Mouse (Mus musculus): ENCODE data around the gene Sdc3.

Gene Sdc3

GRCm38 (mm10) chr4:130820594-130821255, 28.4 kb downstream of the Sdc3 start:
- no peak for DNase-seq (ENCODE audit: low spot score in 2 of 2)

GRCm38 (mm10) chr4:130828851-130829673, 36.7 kb downstream of the Sdc3 start:
- no peak for DNase-seq (ENCODE audit: low spot score in 2 of 2)

- DNase-seq (ENCODE audit: low spot score in 2 of 2) = no peak
Measured at GRCm38 (mm10) chr4:130834122-130834521, 41.8 kb downstream of the Sdc3 start.

- no peak for DNase-seq (ENCODE audit: low spot score in 2 of 2)
Measured at GRCm38 (mm10) chr4:130835550-130835949, 43.2 kb downstream of the Sdc3 start.

- DNase-seq (ENCODE audit: low spot score in 2 of 2) = no peak
Measured at GRCm38 (mm10) chr4:130836281-130837061, 44.1 kb downstream of the Sdc3 start.

GRCm38 (mm10) chr4:130838585-130838984, 46.2 kb downstream of the Sdc3 start:
- DNase-seq (ENCODE audit: low spot score in 2 of 2) = no peak

- no peak for DNase-seq (ENCODE audit: low spot score in 2 of 2)
Measured at GRCm38 (mm10) chr4:130841107-130841840, 48.9 kb downstream of the Sdc3 start.

GRCm38 (mm10) chr4:130848814-130849213, 56.5 kb downstream of the Sdc3 start:
- DNase-seq (ENCODE audit: low spot score in 2 of 2) = no peak

GRCm38 (mm10) chr4:130857661-130858060, 65.3 kb downstream of the Sdc3 start:
- no peak for DNase-seq (ENCODE audit: low spot score in 2 of 2)

- DNase-seq (ENCODE audit: low spot score in 2 of 2) = no peak
Measured at GRCm38 (mm10) chr4:130858880-130859279, 66.5 kb downstream of the Sdc3 start.

- DNase-seq (ENCODE audit: low spot score in 2 of 2) = no peak
Measured at GRCm38 (mm10) chr4:130859467-130859866, 67.1 kb downstream of the Sdc3 start.

- DNase-seq (ENCODE audit: low spot score in 2 of 2) = no peak
Measured at GRCm38 (mm10) chr4:130860902-130861652, 68.7 kb downstream of the Sdc3 start.

GRCm38 (mm10) chr4:130861653-130862208, 69.4 kb downstream of the Sdc3 start:
- peak; percentile 92 to 94 for DNase-seq (ENCODE audit: low spot score in 2 of 2)

- DNase-seq (ENCODE audit: low spot score in 2 of 2) = no peak
Measured at GRCm38 (mm10) chr4:130862538-130862937, 70.2 kb downstream of the Sdc3 start.

GRCm38 (mm10) chr4:130865460-130865859, 73.1 kb downstream of the Sdc3 start:
- DNase-seq (ENCODE audit: low spot score in 2 of 2) = no peak

GRCm38 (mm10) chr4:130865901-130866371, 73.6 kb downstream of the Sdc3 start:
- peak; percentile 82 to 86 for DNase-seq (ENCODE audit: low spot score in 2 of 2)

- DNase-seq (ENCODE audit: low spot score in 2 of 2) = no peak
Measured at GRCm38 (mm10) chr4:130867940-130868339, 75.6 kb downstream of the Sdc3 start.

- DNase-seq (ENCODE audit: low spot score in 2 of 2) = no peak
Measured at GRCm38 (mm10) chr4:130868803-130869202, 76.5 kb downstream of the Sdc3 start.

- no peak for DNase-seq (ENCODE audit: low spot score in 2 of 2)
Measured at GRCm38 (mm10) chr4:130872414-130872813, 80.1 kb downstream of the Sdc3 start.

- no peak for DNase-seq (ENCODE audit: low spot score in 2 of 2)
Measured at GRCm38 (mm10) chr4:130873440-130873839, 81.1 kb downstream of the Sdc3 start.
